Mouse (Mus musculus) intestine, postnatal 0 days (tissue): ENCODE results near the gene Hspb3. TPM values are rescaled to one million over a fixed set of nuclear protein-coding genes. Genes with fewer than 3 reads are reported as not detected.

ENCODE experiments used
- ATAC-seq: fragments of 200-750 bp; cut with Nextera tagmentation; 2 replicates; pipeline ENCODE4 v1.8.0; 2017; ENCODE audit warnings: mild to moderate bottlenecking, moderate TSS enrichment, moderate library complexity
- H3K27ac ChIP-seq: fragments of 300-500 bp; sonication (generic); 2 replicates; pipeline ENCODE4 v1.5.1; 2014; ENCODE audit warnings: mild to moderate bottlenecking, low read depth, low read length, moderate library complexity
- H3K27me3 ChIP-seq: fragments of 300-500 bp; sonication (generic); replicated peaks from 2 replicates; pipeline ENCODE4 v1.6.1; 2014; ENCODE audit warnings: low read length, mixed read lengths; ENCODE audit not compliant: control insufficient read depth, insufficient read depth
- H3K36me3 ChIP-seq: fragments of 300-500 bp; sonication (generic); 2 replicates; pipeline ENCODE4 v1.6.1; 2014; ENCODE audit warnings: mild to moderate bottlenecking, moderate library complexity; ENCODE audit not compliant: control insufficient read depth, insufficient read depth
- H3K4me1 ChIP-seq: fragments of 300-500 bp; sonication (generic); replicated peaks from 2 replicates; pipeline ENCODE4 v1.6.1; 2014; ENCODE audit warnings: antibody characterized with exemption, low read length, mixed read lengths; ENCODE audit not compliant: control insufficient read depth, insufficient read depth
- H3K4me2 ChIP-seq: fragments of 300-500 bp; sonication (generic); replicated peaks from 2 replicates; pipeline ENCODE4 v1.6.1; 2014; ENCODE audit warnings: low read depth, mild to moderate bottlenecking, moderate library complexity
- H3K4me3 ChIP-seq: fragments of 300-500 bp; sonication (generic); 2 replicates; pipeline ENCODE4 v1.5.1; 2014; ENCODE audit warnings: low read depth, low read length
- H3K9ac ChIP-seq: fragments of 300-500 bp; sonication (generic); 2 replicates; pipeline ENCODE4 v1.6.1; 2014; ENCODE audit warnings: mild to moderate bottlenecking, low read depth, low read length
- H3K9me3 ChIP-seq: fragments of 300-500 bp; sonication (generic); 2 replicates; pipeline ENCODE4 v1.6.1; 2016; ENCODE audit warnings: mixed run types; ENCODE audit not compliant: control insufficient read depth
- CTCF ChIP-seq: sonication (generic); IDR thresholded peaks from 2 replicates; pipeline ENCODE4 v1.5.1; 2016; ENCODE audit warnings: low read depth, mild to moderate bottlenecking, control low read depth, antibody characterized with exemption, moderate library complexity
- WGBS: fragments of 180-500 bp; shearing (Covaris S2); extraction: QIAGEN DNeasy Blood & Tissue Kit; methylation state at CpG from one replicate; pipeline ENCODE4 v1.1.7; 2014; 5-methylcytosine and 5-hydroxymethylcytosine counted together
- polyA plus RNA-seq: library from polyadenylated mRNA; unstranded; fragments of >200 nt; fragmentation: Nextera tagmentation; extraction: Ambion mirVana; gene quantifications from 2 replicates; pipeline ENCODE4 v1.2.1, GENCODE M21; 2015

The Hspb3 gene
- polyA plus RNA-seq, 1 experiment from 2014 or later: 0.25 TPM

DNA sequence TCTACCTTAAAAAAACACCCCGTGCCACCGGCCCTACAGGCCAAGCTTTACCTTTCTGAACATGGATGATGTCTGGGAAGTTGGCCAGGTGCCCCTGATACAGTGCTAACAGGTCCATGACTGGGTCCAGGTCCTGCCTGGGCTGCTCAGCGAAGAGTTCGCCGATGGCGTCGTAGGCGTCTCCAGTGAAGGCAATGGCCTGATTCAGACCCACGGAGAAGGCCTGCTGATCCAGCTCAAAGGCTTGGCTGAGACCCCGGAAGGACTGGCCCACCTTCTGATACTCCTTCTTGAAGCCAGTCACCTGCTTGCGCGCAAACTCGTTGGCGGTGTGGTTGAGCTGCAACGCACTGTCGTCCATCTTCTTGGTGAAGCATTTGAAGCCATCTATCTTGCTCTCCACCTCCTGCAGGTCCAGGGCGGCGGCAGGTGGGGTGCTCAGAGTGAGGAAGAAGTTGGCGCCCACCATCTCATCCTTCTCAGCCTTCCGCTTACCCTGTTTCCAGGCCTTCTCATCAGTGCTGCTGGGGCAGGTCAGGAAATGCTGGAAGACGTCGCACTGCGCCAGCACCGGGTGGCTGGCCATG lies 46.6 kb downstream of the Hspb3 start:
- WGBS: 68% methylated on average over 24 of the region's 24 CpGs
- H3K27ac ChIP-seq: 0 out of 2 replicates have a peak overlapping the region, but pooled peaks have one; percentile 24

DNA sequence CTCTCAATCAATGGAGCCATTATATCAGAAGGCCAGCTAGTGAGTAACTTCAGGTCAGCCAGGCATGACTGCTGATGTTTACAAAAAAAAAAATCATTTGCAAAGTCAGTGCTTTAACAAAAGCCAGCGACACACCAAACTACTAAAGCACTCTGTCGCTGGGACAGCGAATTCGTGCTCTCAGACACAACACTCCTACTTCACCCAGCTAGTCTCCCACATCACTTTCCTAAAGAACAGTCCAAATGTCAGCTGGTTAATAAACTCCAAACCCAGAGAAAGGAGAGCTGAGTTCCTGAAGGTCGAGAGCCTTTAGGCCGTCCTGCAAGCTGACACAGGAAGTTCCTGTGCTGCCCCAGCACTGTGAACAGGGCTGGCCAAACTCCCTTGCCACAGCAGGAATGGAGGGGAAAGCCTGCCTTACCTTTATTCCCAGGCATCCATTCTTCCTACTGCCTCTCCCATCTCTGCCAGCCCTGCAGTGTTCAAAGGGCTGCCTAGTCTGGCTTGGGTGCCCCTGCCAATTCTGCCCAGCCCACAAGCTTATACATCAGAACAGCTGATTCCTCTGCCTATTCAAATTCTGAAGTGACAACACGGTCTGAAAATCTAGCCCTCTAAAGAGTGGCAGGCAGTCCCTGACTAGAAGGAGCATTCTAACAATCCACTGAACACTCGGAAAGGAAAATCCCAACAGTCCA lies 47.4 kb downstream of the Hspb3 start:
- peak overlapping the region; percentile 74 for H3K4me3 ChIP-seq
- 12% methylated on average over 8 of the region's 8 CpGs for whole genome bisulfite sequencing
- peak overlapping the region; percentile 24; the same call in 1 of the 2 replicates for H3K27ac ChIP-seq
- TF ChIP-seq CTCF: no peak
- H3K27me3 ChIP-seq: no peaks in the 10 kb centered on the region
- H3K9me3 ChIP-seq: no peaks in the 10 kb centered on the region
- H3K36me3 ChIP-seq: peaks cover 3% of the 10 kb centered on the region; the same call in 1 of the 2 replicates
- H3K4me2 ChIP-seq: peak overlapping the region; percentile 75
- peaks cover 8% of the 10 kb centered on the region for H3K4me1 ChIP-seq
- peak overlapping the region; percentile 85 for H3K9ac ChIP-seq
- no peak for ATAC-seq

More for the DNA sequence above, 46.6 kb downstream of the Hspb3 start:
- Histone ChIP-seq H3K36me3 (no peaks in the 10 kb centered on the region; the same call in 1 of the 2 replicates), H3K4me3 (peak overlapping the region; percentile 74), H3K4me1 (peaks cover 8% of the 10 kb centered on the region), H3K9ac (peak overlapping the region; percentile 85), H3K27me3 (no peaks in the 10 kb centered on the region), H3K4me2 (peak overlapping the region; percentile 75), H3K9me3 (no peaks in the 10 kb centered on the region)
- no peak for TF ChIP-seq CTCF
- no peak for ATAC-seq

DNA sequence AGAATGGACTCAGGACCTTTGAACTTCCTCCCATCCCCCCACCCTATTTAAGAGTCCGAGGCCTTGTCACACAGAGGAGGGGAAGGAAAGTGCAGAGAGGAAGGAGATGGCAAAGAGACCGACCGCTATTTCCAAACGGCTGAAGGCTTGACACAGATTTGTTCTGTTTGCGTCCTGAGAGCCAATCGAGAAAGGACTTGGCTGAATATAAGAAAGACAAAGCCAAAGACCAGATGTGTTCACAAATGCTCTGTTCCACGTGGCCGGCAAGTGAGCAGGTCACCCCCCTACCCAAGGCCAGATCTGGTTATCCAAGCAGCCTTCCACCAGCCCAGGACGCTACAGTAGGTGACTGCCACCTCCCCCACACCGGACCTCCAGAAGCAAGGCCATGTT lies 47.9 kb downstream of the Hspb3 start:
- Histone ChIP-seq H3K4me1 (peaks cover 8% of the 10 kb centered on the region), H3K9me3 (no peaks in the 10 kb centered on the region), H3K27me3 (no peaks in the 10 kb centered on the region), H3K4me2 (peak overlapping the region; percentile 75), H3K4me3 (peak overlapping the region; percentile 74), H3K27ac (peak overlapping the region; percentile 24; the same call in 1 of the 2 replicates), H3K9ac (peak overlapping the region; percentile 85; the same call in 1 of the 2 replicates), H3K36me3 (peaks cover 3% of the 10 kb centered on the region; the same call in 1 of the 2 replicates)
- under 1% methylated on average over 10 of the region's 10 CpGs for WGBS
- no peak for ATAC-seq
- no peak for TF ChIP-seq CTCF

DNA sequence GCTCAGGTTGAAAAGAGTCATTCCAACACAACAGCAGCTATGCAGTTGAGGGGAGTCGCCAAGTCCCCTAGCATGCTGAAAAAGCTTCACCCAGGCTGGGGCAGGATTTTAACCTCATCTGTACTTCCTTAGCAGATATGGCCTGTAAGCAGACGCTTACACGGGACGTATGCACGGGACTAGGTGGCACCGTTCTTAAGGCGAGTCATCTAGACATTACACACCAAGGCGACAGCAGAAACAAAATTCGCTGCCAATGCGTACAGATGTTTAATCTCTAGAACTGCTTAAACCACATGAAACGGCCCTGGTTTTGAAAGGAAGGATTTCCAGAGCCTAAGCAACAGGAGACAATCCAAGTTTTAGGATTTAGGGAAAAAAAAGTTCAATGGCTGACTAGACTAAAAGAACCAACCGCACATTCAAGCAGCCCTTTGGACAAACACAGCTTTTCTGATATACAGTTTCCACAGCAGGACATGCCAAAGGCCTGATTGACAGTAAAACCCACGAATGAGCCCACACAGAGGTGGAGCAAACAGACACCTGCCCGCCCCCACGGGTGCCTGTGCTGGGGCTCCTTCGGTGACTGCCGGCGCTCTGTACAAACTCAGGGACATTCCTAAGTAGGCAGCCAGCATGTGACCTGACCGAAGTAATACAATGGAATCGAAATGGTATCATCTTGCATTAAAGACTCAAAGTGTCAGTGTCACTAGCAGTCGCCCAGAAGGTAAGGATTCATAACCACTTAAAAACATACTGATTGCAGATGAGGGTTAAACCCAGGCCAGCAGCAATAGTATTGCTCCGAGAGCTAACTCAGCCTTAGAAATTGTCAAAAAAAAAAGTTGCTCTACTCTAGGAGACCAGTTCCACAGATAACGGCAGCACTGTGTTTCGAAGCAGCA lies 48.6 kb downstream of the Hspb3 start:
- H3K9ac ChIP-seq: peak overlapping the region; percentile 85
- no peak for TF ChIP-seq CTCF
- 0 out of 2 replicates have a peak overlapping the region, but pooled peaks have one; percentile 24 for H3K27ac ChIP-seq
- peaks cover 10% of the 10 kb centered on the region for H3K4me1 ChIP-seq
- peak overlapping the region; percentile 75 for H3K4me2 ChIP-seq
- H3K27me3 ChIP-seq: no peaks in the 10 kb centered on the region
- H3K4me3 ChIP-seq: peak overlapping the region; percentile 74
- ATAC-seq: peak; percentile 33; the same call in 1 of the 2 replicates
- peaks cover 3% of the 10 kb centered on the region; the same call in 1 of the 2 replicates for H3K36me3 ChIP-seq
- WGBS: 6% methylated on average over 24 of the region's 24 CpGs
- H3K9me3 ChIP-seq: no peaks in the 10 kb centered on the region

DNA sequence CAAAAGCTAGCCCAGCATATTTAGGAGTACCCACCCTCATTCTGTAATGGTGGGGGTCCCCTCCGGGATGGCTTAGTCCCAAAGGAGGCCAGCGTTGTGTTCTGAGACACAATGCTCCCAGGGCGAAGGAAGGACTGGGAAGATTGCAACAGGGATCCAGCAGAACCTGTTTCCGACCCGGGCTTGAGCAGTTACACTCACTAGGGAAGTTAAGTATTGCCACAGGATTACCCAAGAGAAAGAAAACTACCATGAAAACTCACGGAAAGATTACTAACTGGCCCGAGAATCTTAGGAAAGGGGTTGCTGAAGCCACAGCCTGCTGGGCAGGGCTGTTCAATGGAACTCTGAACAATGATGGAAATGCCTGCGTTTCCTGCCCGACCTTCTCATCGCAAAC lies 49.6 kb downstream of the Hspb3 start:
- peak overlapping the region; percentile 75 for H3K4me2 ChIP-seq
- 38% methylated on average over 10 of the region's 10 CpGs for WGBS
- peaks cover 3% of the 10 kb centered on the region; the same call in 1 of the 2 replicates for H3K36me3 ChIP-seq
- no peaks in the 10 kb centered on the region for H3K9me3 ChIP-seq
- no peak for ATAC-seq
- no peaks in the 10 kb centered on the region for H3K27me3 ChIP-seq
- TF ChIP-seq CTCF: no peak
- 0 out of 2 replicates have a peak overlapping the region, but pooled peaks have one; percentile 1 for H3K27ac ChIP-seq
- peaks cover 10% of the 10 kb centered on the region for H3K4me1 ChIP-seq
- peak overlapping the region; percentile 74 for H3K4me3 ChIP-seq
- H3K9ac ChIP-seq: no peak overlapping the region
